Mouse (Mus musculus): ENCODE measurements at regions not wholly inside any gene's neighbourhood (a gene's known extent, or its start where the extent isn't known, plus 50 kb on each side); places are given as distances from the start of the nearest gene placed in this dataset.

GRCm38 (mm10) chr1:164704397-164705091, 91.9 kb upstream of the Dpt start:
- TF ChIP-seq POLR2A (IDR thresholded peaks at IDR 0.05; ENCODE audit: insufficient read depth, low read length) (no peak), EP300 (IDR thresholded peaks at IDR 0.05; ENCODE audit: insufficient read depth, low read depth, low read length) (no peak), CTCF (IDR thresholded peaks at IDR 0.05; ENCODE audit: low read depth, low read length) (no peak)

All from ES-Bruce4 (cell line).